Mouse (Mus musculus) CH12.LX (cell line): ENCODE measurements around the gene 5330417C22Rik. TPM values are rescaled to one million over a fixed set of nuclear protein-coding genes. Genes with fewer than 3 reads are reported as not detected.

Experiments
- DNase-seq: peaks from one replicate; pipeline ENCODE4 v3.0.0-alpha.2; 2013; ENCODE audit errors: extremely low read depth
- H3K27ac ChIP-seq: 2 replicates; pipeline ENCODE4 v1.5.1; 2012; ENCODE audit warnings: low read depth, mild to moderate bottlenecking, control low read depth, moderate library complexity; ENCODE audit not compliant: insufficient read depth
- H3K27me3 ChIP-seq: replicated peaks from 2 replicates; pipeline ENCODE3; 2012; ENCODE audit warnings: inconsistent platforms
- H3K36me3 ChIP-seq, 2 experiments: replicated peaks in 1 of 2; 2 replicates each; pipeline versions ENCODE3 to v1.6.1; 2012; ENCODE audit warnings: inconsistent platforms in 1 of 2, low read length in 1 of 2, mild to moderate bottlenecking in 1 of 2, mixed read lengths in 1 of 2, moderate library complexity in 1 of 2; ENCODE audit not compliant: control insufficient read depth in 1 of 2, insufficient read depth in 1 of 2
- H3K4me1 ChIP-seq, 2 experiments: 2 replicates each; pipeline ENCODE4 v1.6.1; 2012; ENCODE audit warnings: inconsistent platforms in 1 of 2, moderate library complexity in 1 of 2; ENCODE audit not compliant: insufficient read depth in 2 of 2, control insufficient read depth in 1 of 2
- H3K4me2 ChIP-seq: 2 replicates; pipeline ENCODE4 v1.6.1; 2012; ENCODE audit warnings: low read depth, mild to moderate bottlenecking, control low read depth; ENCODE audit not compliant: poor library complexity, insufficient read depth, severe bottlenecking
- H3K4me3 ChIP-seq, 3 experiments: fragments of 150-350 bp in 1 of 3; sonication (generic) in 1 of 3; replicated peaks in 1 of 3; 2 replicates each; pipeline versions ENCODE3 to v1.5.1; 2011 to 2012; ENCODE audit warnings: low read depth in 2 of 3, low read length in 2 of 3, mild to moderate bottlenecking in 2 of 3, moderate library complexity in 2 of 3, control low read depth in 1 of 3, improper control_type of control experiment in 1 of 3, inconsistent platforms in 1 of 3, mixed read lengths in 1 of 3; ENCODE audit not compliant: poor library complexity in 1 of 3
- H3K79me2 ChIP-seq: replicated peaks from 2 replicates; pipeline ENCODE4 v1.6.1; 2012; ENCODE audit warnings: mild to moderate bottlenecking, moderate library complexity; ENCODE audit not compliant: control insufficient read depth, poor library complexity, insufficient read depth, severe bottlenecking; ENCODE audit errors: extremely low read depth
- H3K9ac ChIP-seq: 2 replicates; pipeline ENCODE4 v1.6.1; 2012; ENCODE audit warnings: low read depth, mild to moderate bottlenecking, control low read depth, moderate library complexity; ENCODE audit not compliant: insufficient read depth
- H3K9me3 ChIP-seq: replicated peaks from 2 replicates; pipeline ENCODE3; 2012; ENCODE audit warnings: low read length, inconsistent platforms, mixed read lengths
- CHD1 ChIP-seq: IDR thresholded peaks from 2 replicates; pipeline ENCODE4 v1.6.1; 2012; ENCODE audit warnings: low read depth, low read length, improper control_type of control experiment, inconsistent platforms
- CTCF ChIP-seq, 2 experiments: IDR thresholded peaks in 1 of 2; conservative IDR thresholded peaks in 1 of 2; 2 replicates each; pipeline ENCODE4 v1.5.1; 2011 to 2012; ENCODE audit warnings: low read depth in 2 of 2, low read length in 2 of 2, improper control_type of control experiment in 1 of 2, inconsistent platforms in 1 of 2, mild to moderate bottlenecking in 1 of 2, moderate library complexity in 1 of 2
- ELF1 ChIP-seq: IDR thresholded peaks from 2 replicates; pipeline ENCODE4 v1.6.1; 2014; ENCODE audit warnings: low read depth, mild to moderate bottlenecking, inconsistent platforms, low read length, improper control_type of control experiment
- EP300 ChIP-seq: IDR thresholded peaks from 2 replicates; pipeline ENCODE4 v1.6.1; 2011; ENCODE audit warnings: low read length, improper control_type of control experiment
- GABPA ChIP-seq: IDR thresholded peaks from 2 replicates; pipeline ENCODE4 v1.6.1; 2012; ENCODE audit warnings: low read depth, low read length, improper control_type of control experiment, inconsistent platforms; ENCODE audit not compliant: insufficient replicate concordance
- HCFC1 ChIP-seq: IDR thresholded peaks from 2 replicates; pipeline ENCODE4 v1.6.1; 2012; ENCODE audit warnings: low read depth, mild to moderate bottlenecking, inconsistent platforms, low read length, improper control_type of control experiment
- IRF4 ChIP-seq: IDR thresholded peaks from 2 replicates; pipeline ENCODE4 v1.6.1; 2014; ENCODE audit warnings: low read depth, mild to moderate bottlenecking, inconsistent platforms, low read length, improper control_type of control experiment
- JUND ChIP-seq: conservative IDR thresholded peaks from 2 replicates; pipeline ENCODE4 v1.6.1; 2011; ENCODE audit warnings: low read depth, low read length, improper control_type of control experiment
- KAT2A ChIP-seq: IDR thresholded peaks from 2 replicates; pipeline ENCODE4 v1.6.1; 2012; ENCODE audit warnings: low read length, improper control_type of control experiment, inconsistent platforms; ENCODE audit not compliant: insufficient replicate concordance
- MAFK ChIP-seq: IDR thresholded peaks from 2 replicates; pipeline ENCODE4 v1.6.1; 2011; ENCODE audit warnings: low read length, improper control_type of control experiment; ENCODE audit not compliant: insufficient replicate concordance
- MAX ChIP-seq: IDR thresholded peaks from 2 replicates; pipeline ENCODE4 v1.6.1; 2011; ENCODE audit warnings: low read length, improper control_type of control experiment
- MAZ ChIP-seq: IDR thresholded peaks from 2 replicates; pipeline ENCODE4 v1.6.1; 2012; ENCODE audit warnings: low read depth, mild to moderate bottlenecking, inconsistent platforms, low read length, improper control_type of control experiment, moderate library complexity
- MEF2A ChIP-seq: IDR thresholded peaks from 2 replicates; pipeline ENCODE4 v1.6.1; 2014; ENCODE audit warnings: low read depth, mild to moderate bottlenecking, inconsistent platforms, low read length, improper control_type of control experiment, borderline replicate concordance
- MXI1 ChIP-seq: IDR thresholded peaks from 2 replicates; pipeline ENCODE4 v1.6.1; 2011; ENCODE audit warnings: mild to moderate bottlenecking, low read depth, low read length, improper control_type of control experiment
- MYC ChIP-seq: IDR thresholded peaks from 2 replicates; pipeline ENCODE4 v1.6.1; 2011; ENCODE audit warnings: low read depth, mild to moderate bottlenecking, improper control_type of control experiment, low read length
- NELFE ChIP-seq: IDR thresholded peaks from 2 replicates; pipeline ENCODE4 v1.6.1; 2011; ENCODE audit warnings: low read depth, low read length, improper control_type of control experiment
- PAX5 ChIP-seq: IDR thresholded peaks from 2 replicates; pipeline ENCODE4 v1.6.1; 2012; ENCODE audit warnings: low read length, inconsistent platforms, mixed read lengths
- POLR2A ChIP-seq: IDR thresholded peaks from 2 replicates; pipeline ENCODE4 v1.6.1; 2011; ENCODE audit warnings: low read depth, mild to moderate bottlenecking, improper control_type of control experiment, low read length
- POLR2AphosphoS2 ChIP-seq: IDR thresholded peaks from 2 replicates; pipeline ENCODE4 v1.6.1; 2011; ENCODE audit warnings: low read depth, low read length, improper control_type of control experiment
- SIN3A ChIP-seq: IDR thresholded peaks from 2 replicates; pipeline ENCODE4 v1.6.1; 2012; ENCODE audit warnings: low read length, improper control_type of control experiment, inconsistent platforms
- TBP ChIP-seq: conservative IDR thresholded peaks from 2 replicates; pipeline ENCODE4 v1.6.1; 2011; ENCODE audit warnings: low read depth, low read length, improper control_type of control experiment
- TCF12 ChIP-seq: IDR thresholded peaks from 2 replicates; pipeline ENCODE4 v1.6.1; 2014; ENCODE audit warnings: low read depth, mild to moderate bottlenecking, inconsistent platforms, low read length, improper control_type of control experiment
- ZMIZ1 ChIP-seq: IDR thresholded peaks from 2 replicates; pipeline ENCODE4 v1.6.1; 2012; ENCODE audit warnings: low read depth, mild to moderate bottlenecking, inconsistent platforms, low read length, improper control_type of control experiment
- dilution Hi-C: fragments of 300-500 bp; cut with MboI; formaldehyde crosslinking; loops from 2 replicates; pipeline ENCODE4 v1.14.3; 2020; ENCODE audit warnings: low sequenced_read_pairs; ENCODE audit not compliant: extremely low pct_unique_long_range_greater_than_20kb, extremely low pct_ligation_motif_present
- in situ Hi-C: fragments of 300-500 bp; cut with MboI; formaldehyde crosslinking; loops from 3 replicates; pipeline ENCODE4 v1.14.3; 2019; ENCODE audit warnings: low sequenced_read_pairs, low pct_ligation_motif_present, low pct_unique_long_range_greater_than_20kb, mixed read lengths
- polyA plus RNA-seq: library from polyadenylated mRNA; unstranded; fragments of >175 nt; gene quantifications from 2 replicates; pipeline ENCODE4 v1.2.1, GENCODE M21; 2012; ENCODE audit warnings: low read depth; ENCODE audit not compliant: insufficient read length
- total RNA-seq, 2 experiments: library from RNA; depleted of rRNA; stranded (reverse); fragments of 300-350 nt in 1 of 2; fragments of >200 nt in 1 of 2; gene quantifications; 2 replicates each; pipeline ENCODE4 v1.2.3; 2012 to 2014

Gene 5330417C22Rik
- total and polyA plus RNA-seq, 3 experiments, result 0.05 to 0.27 (median 0.17) TPM

GRCm38 (mm10) chr3:108554587-108555312 lies 18.4 kb upstream of the 5330417C22Rik start:
- Histone ChIP-seq H3K27me3 (peaks cover 8% of the 10 kb centered on the region), H3K4me1 (0 out of 4 replicates have a peak, but pooled peaks cover 3 to 4% of the 10 kb centered on the region in 2 experiments), H3K9me3 (no peaks in the 10 kb centered on the region), H3K36me3 (peaks cover 12 to 28% of the 10 kb centered on the region in 2 experiments), H3K27ac (peak overlapping the region; percentile 10; the same call in 1 of the 2 replicates), H3K9ac (peak overlapping the region; percentile 98), H3K4me2 (no peak overlapping the region), H3K79me2 (no peaks in the 10 kb centered on the region), H3K4me3 (peak overlapping the region; percentile 46 to 98 (median 87))
- DNase-seq, result peak; percentile 96
- no peak for TF ChIP-seq CHD1
- TF ChIP-seq JUND, result no peak
- TF ChIP-seq SIN3A, result peak; percentile 90
- 0 out of 2 replicates have a peak, but pooled peaks have one; percentile 32 for TF ChIP-seq IRF4
- TF ChIP-seq GABPA, result peak; percentile 94
- TF ChIP-seq EP300, result no peak
- peak; percentile 96 for TF ChIP-seq HCFC1
- TF ChIP-seq TBP, result peak; percentile 99
- TF ChIP-seq MAX, result no peak
- peak; percentile 100 for TF ChIP-seq NELFE
- peak; percentile 82 to 86 for TF ChIP-seq CTCF (conservative IDR thresholded peaks at IDR 0.05 in 1 of 2, IDR thresholded peaks at IDR 0.05 in 1 of 2; ENCODE audit: low read depth in 2 of 2, low read length in 2 of 2)
- TF ChIP-seq MAFK, result no peak
- TF ChIP-seq POLR2A, result peak; percentile 100
- no peak for TF ChIP-seq MYC
- TF ChIP-seq PAX5, result no peak
- peak; percentile 97 for TF ChIP-seq TCF12
- no peak for TF ChIP-seq MAZ
- TF ChIP-seq KAT2A, result peak; percentile 92; the same call in 1 of the 2 replicates
- peak; percentile 37; the same call in 1 of the 2 replicates for TF ChIP-seq MEF2A
- TF ChIP-seq ZMIZ1, result peak; percentile 99
- no peak for TF ChIP-seq MXI1
- TF ChIP-seq ELF1, result peak; percentile 98
- TF ChIP-seq POLR2AphosphoS2, result peak; percentile 99
- dilution Hi-C loops (no loop called here), in situ Hi-C loops (loop anchor here (10.0 kb wide), 1 partner anchor 90 kb away; no protein-coding TSS in a partner anchor)
